Mouse (Mus musculus) cerebellum, postnatal 4 days (tissue): Measurements from ENCODE around the gene Lypd8.
"Not testable (repeated sequence)": the region's sequence is repeated elsewhere in the genome, so short reads cannot be mapped to it uniquely, and the experiment has no call there.

Experiments used
- DNase-seq, 2 experiments: peaks; one replicate each; pipeline ENCODE4 v3.0.0; 2022; ENCODE audit warnings: low spot score in 2 of 2, mixed read lengths in 1 of 2

The Lypd8 gene

DNA sequence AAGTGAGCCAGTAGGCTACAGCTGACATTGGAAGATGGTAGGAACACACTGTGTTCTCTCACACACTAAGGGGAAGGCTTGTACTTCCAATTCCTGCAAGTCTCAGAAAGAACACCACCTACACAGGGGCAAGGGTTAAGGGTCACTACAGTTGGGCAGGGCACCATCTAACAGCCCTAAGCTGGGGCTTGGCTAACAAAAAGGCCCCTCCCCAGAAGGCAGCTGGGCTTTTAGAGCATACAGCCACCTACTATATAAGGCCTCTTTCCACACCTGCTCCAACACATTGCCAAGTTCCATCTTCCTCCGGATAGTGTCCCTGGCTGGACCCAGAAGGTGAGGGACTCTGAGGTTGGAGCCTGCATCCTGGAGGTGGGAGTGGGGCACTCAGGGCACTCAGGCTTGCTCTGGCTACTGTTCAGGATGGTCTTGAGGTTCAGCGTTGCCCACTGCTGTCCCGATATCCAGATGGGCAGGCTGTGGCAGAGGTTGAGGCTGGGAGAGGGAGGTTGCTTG lies at the start of gene Lypd8:
Lypd8 (plus strand) TSS at position 281 of the 516 bp plus-strand sequence.
- no peak for DNase-seq

- DNase-seq: no peak
These were observed 49.0 kb upstream of the Lypd8 start for GRCm38 (mm10) chr11:58329906-58330275.

GRCm38 (mm10) chr11:58330276-58331148 lies 48.3 kb upstream of the Lypd8 start, which contains the start of the genes Zfp672 and Sh3bp5l:
TSS of gene Zfp672 (minus strand) at chr11:58330339.
TSS of gene Sh3bp5l (plus strand) at chr11:58330724.
- DNase-seq: peak; percentile 56 to 80

- DNase-seq: no peak
These were observed 47.7 kb upstream of the Lypd8 start for GRCm38 (mm10) chr11:58331149-58331495.

- DNase-seq: no peak
These were observed 47.3 kb upstream of the Lypd8 start for GRCm38 (mm10) chr11:58331546-58331945.

GRCm38 (mm10) chr11:58334746-58335145 lies 44.1 kb upstream of the Lypd8 start:
- DNase-seq: no peak

GRCm38 (mm10) chr11:58346745-58347144 lies 32.1 kb upstream of the Lypd8 start:
- DNase-seq: no peak

GRCm38 (mm10) chr11:58350628-58351027 lies 28.2 kb upstream of the Lypd8 start:
- no peak for DNase-seq

GRCm38 (mm10) chr11:58351179-58351578 lies 27.7 kb upstream of the Lypd8 start:
- DNase-seq: no peak

- no peak for DNase-seq
These were observed 25.9 kb upstream of the Lypd8 start for GRCm38 (mm10) chr11:58352681-58353548.

GRCm38 (mm10) chr11:58353709-58354108 lies 25.1 kb upstream of the Lypd8 start:
- DNase-seq: no peak

GRCm38 (mm10) chr11:58354476-58354875 lies 24.4 kb upstream of the Lypd8 start:
- no peak for DNase-seq

DNA sequence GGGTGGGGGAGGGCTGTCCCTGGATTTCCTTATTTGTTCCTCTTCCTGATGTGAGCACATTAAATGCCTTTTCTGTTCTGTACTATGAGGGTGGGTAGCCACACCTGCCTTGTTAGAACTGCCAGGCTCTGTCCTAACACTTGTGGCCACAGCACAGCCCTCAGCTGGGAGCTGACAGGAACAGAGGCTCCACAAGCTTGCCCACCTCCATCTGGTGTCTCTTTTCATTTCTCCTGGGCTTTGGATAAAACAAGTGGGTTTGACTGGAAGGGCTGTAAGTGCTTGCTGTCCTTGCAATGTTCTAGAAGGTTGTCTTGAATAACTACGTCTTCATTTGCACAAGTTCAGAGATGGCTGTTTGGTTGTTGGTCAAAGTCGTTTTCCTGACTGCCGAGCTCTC lies 23.9 kb upstream of the Lypd8 start:
- DNase-seq: no peak

DNA sequence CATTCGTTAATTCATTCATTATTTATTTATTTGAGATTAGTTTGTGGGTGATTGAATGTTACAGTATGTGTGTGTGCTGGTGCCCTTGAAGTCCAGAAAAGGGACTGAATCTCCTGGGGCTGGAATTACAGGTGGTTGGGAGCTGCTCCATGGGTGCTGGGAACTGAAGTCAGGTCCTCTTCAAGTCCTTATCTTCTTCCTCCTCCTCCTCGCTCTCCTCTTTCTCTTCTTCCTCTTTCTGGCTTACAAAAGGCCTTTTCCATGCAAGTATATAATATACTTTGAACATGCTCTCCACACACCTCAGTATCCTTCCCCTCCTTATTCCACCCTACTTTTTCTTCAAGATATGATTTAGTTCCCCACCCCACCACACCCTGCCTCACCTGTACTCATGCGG lies 21.8 kb upstream of the Lypd8 start:
- DNase-seq: no peak

GRCm38 (mm10) chr11:58357844-58358534 lies 20.9 kb upstream of the Lypd8 start:
- DNase-seq: no peak

DNA sequence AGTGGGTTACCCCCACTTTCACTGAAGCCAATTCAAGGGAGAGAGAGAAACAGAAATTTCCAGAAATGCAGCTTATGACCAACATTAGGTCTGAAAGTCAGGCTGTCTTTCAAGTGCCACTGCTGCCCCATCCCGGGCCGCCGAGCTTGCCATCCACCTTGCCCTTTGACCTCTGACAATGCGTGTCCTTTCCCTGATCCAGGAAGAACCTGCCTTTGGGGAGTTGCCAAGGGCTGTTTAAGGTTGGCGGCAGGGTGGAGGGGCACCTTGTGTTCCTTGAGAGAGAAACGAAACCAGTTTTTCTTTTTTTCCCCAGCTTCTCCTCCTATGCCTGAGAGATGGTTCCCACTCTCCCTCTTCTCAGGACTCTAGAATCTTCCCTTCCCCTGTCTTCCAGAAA lies 16.3 kb upstream of the Lypd8 start:
- not testable (repeated sequence) for DNase-seq

- DNase-seq: no peak
These were observed 14.4 kb upstream of the Lypd8 start for GRCm38 (mm10) chr11:58364454-58364853.

DNA sequence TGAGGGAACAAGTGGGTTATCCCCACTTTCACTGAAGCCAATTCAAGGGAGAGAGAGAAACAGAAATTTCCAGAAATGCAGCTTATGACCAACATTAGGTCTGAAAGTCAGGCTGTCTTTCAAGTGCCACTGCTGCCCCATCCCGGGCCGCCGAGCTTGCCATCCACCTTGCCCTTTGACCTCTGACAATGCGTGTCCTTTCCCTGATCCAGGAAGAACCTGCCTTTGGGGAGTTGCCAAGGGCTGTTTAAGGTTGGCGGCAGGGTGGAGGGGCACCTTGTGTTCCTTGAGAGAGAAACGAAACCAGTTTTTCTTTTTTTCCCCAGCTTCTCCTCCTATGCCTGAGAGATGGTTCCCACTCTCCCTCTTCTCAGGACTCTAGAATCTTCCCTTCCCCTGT lies 12.7 kb upstream of the Lypd8 start:
- not testable (repeated sequence) for DNase-seq

DNA sequence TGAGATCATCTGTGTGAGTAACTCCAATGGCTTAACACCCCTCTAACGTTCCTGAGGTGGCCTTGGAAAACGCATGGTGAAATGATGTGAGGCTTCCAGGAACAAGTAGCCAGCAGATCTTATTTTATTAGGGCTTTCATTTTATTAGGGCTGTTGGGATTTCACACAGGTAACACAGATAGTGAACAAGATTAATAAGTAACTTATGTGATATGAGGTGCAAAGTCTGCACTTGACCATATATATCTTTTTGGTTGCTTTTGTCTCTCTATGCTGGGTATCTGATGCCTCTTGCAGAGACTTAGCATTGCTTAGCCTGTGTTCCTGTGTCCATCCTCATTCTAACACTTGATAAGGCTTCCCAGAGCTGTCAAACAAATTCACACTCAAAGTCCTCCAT lies 1.6 kb upstream of the Lypd8 start:
- DNase-seq: no peak

GRCm38 (mm10) chr11:58377686-58378085 lies 1.2 kb upstream of the Lypd8 start:
- DNase-seq: no peak

- DNase-seq: no peak
These were observed 673 bp downstream of the Lypd8 start for GRCm38 (mm10) chr11:58379516-58379915.

DNA sequence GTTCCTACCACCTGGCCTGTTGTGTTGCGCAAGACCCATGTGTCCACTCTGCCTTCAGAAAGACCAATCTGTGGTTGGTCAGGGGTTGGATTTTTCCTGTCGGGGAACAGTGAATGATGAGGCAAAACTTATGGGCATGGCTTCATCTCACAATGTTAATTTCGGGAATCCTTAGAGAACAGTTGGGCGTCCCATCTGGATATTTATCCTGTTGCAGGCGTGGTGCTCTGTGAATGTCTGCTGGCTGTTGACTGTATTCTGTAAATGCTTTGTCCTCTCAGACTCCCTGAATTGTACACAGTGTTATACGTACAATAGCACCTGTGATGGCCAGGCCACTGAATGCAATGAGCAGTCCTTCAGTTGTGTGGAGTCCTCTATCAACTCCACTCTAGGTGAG lies 3.6 kb downstream of the Lypd8 start:
- no peak for DNase-seq
